Mouse (Mus musculus): ENCODE results near the gene Usp46. TPM values are rescaled to one million over a fixed set of nuclear protein-coding genes. Genes with fewer than 3 reads are reported as not detected.

The Usp46 gene
- polyA plus RNA-seq, 1 experiment: 12.5 TPM

- DNase-seq (ENCODE audit: low read depth): no peak
These were observed 112.5 kb downstream of the Usp46 start for GRCm38 (mm10) chr5:73955691-73956090.

DNA sequence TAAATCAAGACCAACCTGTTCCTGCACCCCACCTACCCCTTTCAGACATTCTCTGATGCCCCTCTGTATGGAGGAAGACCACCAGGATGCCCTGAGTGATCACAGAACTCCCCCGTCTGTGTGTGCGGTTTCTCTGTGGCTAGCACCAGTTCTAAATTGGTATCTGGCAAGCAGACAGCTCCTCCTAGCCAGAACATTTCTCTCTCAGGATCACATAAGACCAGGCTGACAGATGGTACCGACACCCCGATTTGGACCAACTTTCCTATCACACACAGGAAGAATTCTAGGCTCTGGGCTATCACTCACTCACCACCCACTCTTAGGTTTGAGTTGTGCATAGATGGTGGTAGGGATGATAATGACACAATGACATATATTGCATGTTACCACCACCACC, 113.2 kb downstream of the Usp46 start:
- DNase-seq (ENCODE audit: low read depth): no peak

DNA sequence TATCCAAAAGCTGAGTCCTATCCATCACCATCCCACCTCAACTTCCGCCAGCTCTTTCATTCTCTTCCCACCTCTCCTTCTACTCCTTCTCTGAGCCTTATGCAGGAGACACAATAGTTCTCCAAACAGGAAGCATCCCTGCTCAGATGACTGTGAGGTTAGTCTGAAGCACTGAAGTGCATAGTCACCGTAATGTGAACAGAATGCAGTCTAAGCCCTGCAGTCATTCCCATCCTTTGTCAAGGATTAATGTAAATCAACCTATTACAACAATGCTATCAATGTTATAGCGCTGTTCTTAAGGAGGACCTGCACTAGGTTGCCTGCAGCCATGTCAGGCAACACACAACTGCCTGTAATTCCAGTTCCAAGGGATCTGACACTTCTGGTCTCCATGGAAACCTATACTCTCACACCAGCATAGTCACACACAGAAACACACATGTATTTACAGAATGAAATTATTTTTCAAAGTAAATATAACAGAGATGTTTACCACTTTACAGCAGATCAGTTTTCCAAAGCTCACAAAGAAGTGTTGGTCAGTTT, 115.1 kb downstream of the Usp46 start:
- DNase-seq (ENCODE audit: low read depth): no peak

GRCm38 (mm10) chr5:73951649-73952000, 116.6 kb downstream of the Usp46 start:
- no peak for DNase-seq (ENCODE audit: low read depth)

- DNase-seq (ENCODE audit: low read depth): no peak
These were observed 117.2 kb downstream of the Usp46 start for GRCm38 (mm10) chr5:73950809-73951648.

Other genes with a start within 250 kb of the Usp46 start
- 28.7 and 36.2 TPM in 2 replicates for gene Rasl11b, start 126.9 kb upstream of the Usp46 start, polyA plus RNA-seq (2012; rRNA removed)